Mouse (Mus musculus) CH12.LX (cell line): ENCODE measurements at regions not wholly inside any gene's neighbourhood (a gene's known extent, or its start where the extent isn't known, plus 50 kb on each side); places are given as distances from the start of the nearest gene placed in this dataset.

Experiments used
- CTCF ChIP-seq, 2 experiments: IDR thresholded peaks in 1 of 2; conservative IDR thresholded peaks in 1 of 2; 2 replicates each; pipeline ENCODE4 v1.5.1; 2011 to 2012; ENCODE audit warnings: low read depth in 2 of 2, low read length in 2 of 2, improper control_type of control experiment in 1 of 2, inconsistent platforms in 1 of 2, mild to moderate bottlenecking in 1 of 2, moderate library complexity in 1 of 2
- EP300 ChIP-seq: IDR thresholded peaks from 2 replicates; pipeline ENCODE4 v1.6.1; 2011; ENCODE audit warnings: low read length, improper control_type of control experiment
- GABPA ChIP-seq: IDR thresholded peaks from 2 replicates; pipeline ENCODE4 v1.6.1; 2012; ENCODE audit warnings: low read depth, low read length, improper control_type of control experiment, inconsistent platforms; ENCODE audit not compliant: insufficient replicate concordance
- POLR2A ChIP-seq: IDR thresholded peaks from 2 replicates; pipeline ENCODE4 v1.6.1; 2011; ENCODE audit warnings: low read depth, mild to moderate bottlenecking, improper control_type of control experiment, low read length

- TF ChIP-seq GABPA: no peak
- no peak for TF ChIP-seq CTCF (conservative IDR thresholded peaks at IDR 0.05 in 1 of 2, IDR thresholded peaks at IDR 0.05 in 1 of 2; ENCODE audit: low read depth in 2 of 2, low read length in 2 of 2)
- no peak for TF ChIP-seq POLR2A
- no peak for TF ChIP-seq EP300
Measured at GRCm38 (mm10) chr7:70576112-70576910, 209.8 kb upstream of the Nr2f2 start.
